Mouse (Mus musculus) embryonic facial prominence, embryonic 14.5 days (tissue): Measurements from ENCODE around the gene Olfr1390. TPM values are rescaled to one million over a fixed set of nuclear protein-coding genes. Genes with fewer than 3 reads are reported as not detected.
"Not testable (repeated sequence)": the region's sequence is repeated elsewhere in the genome, so short reads cannot be mapped to it uniquely, and the experiment has no call there.

Experiments
- ATAC-seq: fragments of 200-750 bp; cut with Nextera tagmentation; 2 replicates; pipeline ENCODE4 v1.8.0; 2017; ENCODE audit warnings: low read depth, moderate number of reproducible peaks, moderate TSS enrichment
- DNase-seq: peaks from one replicate; pipeline ENCODE4 v3.0.0-alpha.2; 2015; ENCODE audit warnings: low spot score
- H3K27ac ChIP-seq: fragments of 300-500 bp; sonication (generic); replicated peaks from 2 replicates; pipeline ENCODE4 v1.5.1; 2014; ENCODE audit warnings: low read depth, mild to moderate bottlenecking, low read length, moderate library complexity
- H3K27me3 ChIP-seq: fragments of 300-500 bp; sonication (generic); replicated peaks from 2 replicates; pipeline ENCODE4 v1.6.1; 2014; ENCODE audit warnings: low read length; ENCODE audit not compliant: control insufficient read depth, insufficient read depth
- H3K36me3 ChIP-seq: fragments of 300-500 bp; sonication (generic); 2 replicates; pipeline ENCODE4 v1.6.1; 2014; ENCODE audit warnings: low read length, mixed read lengths; ENCODE audit not compliant: control insufficient read depth, insufficient read depth
- H3K4me1 ChIP-seq: fragments of 300-500 bp; sonication (generic); 2 replicates; pipeline ENCODE4 v1.6.1; 2014; ENCODE audit warnings: antibody characterized with exemption, low read length; ENCODE audit not compliant: control insufficient read depth, insufficient read depth
- H3K4me2 ChIP-seq: fragments of 300-500 bp; sonication (generic); 2 replicates; pipeline ENCODE4 v1.6.1; 2014; ENCODE audit warnings: low read depth, mild to moderate bottlenecking, low read length, moderate library complexity, mixed read lengths
- H3K4me3 ChIP-seq: fragments of 300-500 bp; sonication (generic); 2 replicates; pipeline ENCODE4 v1.5.1; 2014; ENCODE audit warnings: low read depth, mild to moderate bottlenecking, low read length
- H3K9ac ChIP-seq: fragments of 300-500 bp; sonication (generic); 2 replicates; pipeline ENCODE4 v1.6.1; 2014; ENCODE audit warnings: low read depth, mild to moderate bottlenecking, low read length, moderate library complexity, mixed read lengths
- H3K9me3 ChIP-seq: fragments of 300-500 bp; sonication (generic); 2 replicates; pipeline ENCODE4 v1.6.1; 2016; ENCODE audit warnings: low read length; ENCODE audit not compliant: control insufficient read depth
- WGBS: fragments of 180-500 bp; shearing (Covaris S2); extraction: QIAGEN DNeasy Blood & Tissue Kit; methylation state at CpG from one replicate; pipeline ENCODE4 v1.1.7; 2014; 5-methylcytosine and 5-hydroxymethylcytosine counted together
- polyA plus RNA-seq: library from polyadenylated mRNA; unstranded; fragments of >200 nt; fragmentation: Nextera tagmentation; extraction: Ambion mirVana; gene quantifications from 2 replicates; pipeline ENCODE4 v1.2.1, GENCODE M21; 2014

The Olfr1390 gene
- polyA plus RNA-seq, 1 experiment from 2014 or later = not detected

GRCm38 (mm10) chr11:49383133-49383532 is 48.1 kb downstream of the Olfr1390 start:
- ATAC-seq = no peak

GRCm38 (mm10) chr11:49386118-49386517 is 51.1 kb downstream of the Olfr1390 start:
- H3K4me1 ChIP-seq, H3K36me3 ChIP-seq, DNase-seq, H3K9me3 ChIP-seq, H3K27ac ChIP-seq, H3K4me3 ChIP-seq, ATAC-seq, H3K27me3 ChIP-seq, H3K4me2 ChIP-seq, H3K9ac ChIP-seq: not testable (repeated sequence)
- WGBS = 89% methylated on average over 7 of the region's 7 CpGs

More at GRCm38 (mm10) chr11:49383133-49383532, 48.1 kb downstream of the Olfr1390 start:
- no peaks in the 10 kb centered on the region for H3K36me3 ChIP-seq
- H3K4me2 ChIP-seq = no peak overlapping the region
- no peak overlapping the region for H3K9ac ChIP-seq
- H3K4me3 ChIP-seq = no peak overlapping the region
- no peaks in the 10 kb centered on the region for H3K4me1 ChIP-seq
- no peaks in the 10 kb centered on the region for H3K27me3 ChIP-seq
- H3K9me3 ChIP-seq = no peaks in the 10 kb centered on the region
- no peak for DNase-seq
- H3K27ac ChIP-seq = no peak overlapping the region

Other genes starting within 250 kb of the Olfr1390 start
- gene Olfr1396, start 220.3 kb upstream of the Olfr1390 start, polyA plus RNA-seq = 0.08 and 0.46 TPM in 2 replicates
- gene Olfr1395, start 192.9 kb upstream of the Olfr1390 start, polyA plus RNA-seq = 0.10 and 0.35 TPM in 2 replicates
- gene Olfr1394, start 180.8 kb upstream of the Olfr1390 start, polyA plus RNA-seq = not detected in 2 replicates
- gene Btnl9, start 148.0 kb upstream of the Olfr1390 start, polyA plus RNA-seq = 1.5 and 2.3 TPM in 2 replicates
- gene Zfp62, start 131.9 kb upstream of the Olfr1390 start, polyA plus RNA-seq = 40.4 and 42.0 TPM in 2 replicates
- 66.0 and 67.3 TPM in 2 replicates for gene Mgat1, start 91.0 kb upstream of the Olfr1390 start, polyA plus RNA-seq
- 0.10 TPM in 1 of 2 replicates, not detected in the other for gene Olfr1393, start 56.9 kb upstream of the Olfr1390 start, polyA plus RNA-seq
- 0.07 TPM in 1 of 2 replicates, not detected in the other for gene Olfr1392, start 49.9 kb upstream of the Olfr1390 start, polyA plus RNA-seq
- not detected in 2 replicates for gene Olfr10, start 30.4 kb upstream of the Olfr1390 start, polyA plus RNA-seq
- not detected in 2 replicates for gene Olfr1391, start 12.4 kb upstream of the Olfr1390 start, polyA plus RNA-seq
- 0.05 TPM in 1 of 2 replicates, not detected in the other for gene Olfr1389, start 87.9 kb downstream of the Olfr1390 start, polyA plus RNA-seq
- 0.09 and 0.11 TPM in 2 replicates for gene Olfr1388, start 101.4 kb downstream of the Olfr1390 start, polyA plus RNA-seq
- gene Olfr1387, start 120.2 kb downstream of the Olfr1390 start, polyA plus RNA-seq = 0.07 TPM in 1 of 2 replicates, not detected in the other
- 0.09 and 0.18 TPM in 2 replicates for gene Olfr1386, start 129.9 kb downstream of the Olfr1390 start, polyA plus RNA-seq
- gene Olfr1385, start 153.9 kb downstream of the Olfr1390 start, polyA plus RNA-seq = 0.07 TPM in 1 of 2 replicates, not detected in the other
- gene Olfr1384, start 171.5 kb downstream of the Olfr1390 start, polyA plus RNA-seq = 0.06 TPM in 1 of 2 replicates, not detected in the other
- gene Olfr1383, start 184.5 kb downstream of the Olfr1390 start, polyA plus RNA-seq = not detected in 2 replicates
- gene Olfr1382, start 193.1 kb downstream of the Olfr1390 start, polyA plus RNA-seq = not detected in 2 replicates
- gene Olfr1381, start 208.3 kb downstream of the Olfr1390 start, polyA plus RNA-seq = not detected in 2 replicates
- gene Olfr1380, start 221.7 kb downstream of the Olfr1390 start, polyA plus RNA-seq = not detected in 2 replicates